Mouse (Mus musculus) kidney, adult 9 months (tissue): ENCODE data around the gene Fam166a.

Source experiments
- DNase-seq: peaks from one replicate; pipeline ENCODE4 v3.0.0; 2022

Gene Fam166a

DNA sequence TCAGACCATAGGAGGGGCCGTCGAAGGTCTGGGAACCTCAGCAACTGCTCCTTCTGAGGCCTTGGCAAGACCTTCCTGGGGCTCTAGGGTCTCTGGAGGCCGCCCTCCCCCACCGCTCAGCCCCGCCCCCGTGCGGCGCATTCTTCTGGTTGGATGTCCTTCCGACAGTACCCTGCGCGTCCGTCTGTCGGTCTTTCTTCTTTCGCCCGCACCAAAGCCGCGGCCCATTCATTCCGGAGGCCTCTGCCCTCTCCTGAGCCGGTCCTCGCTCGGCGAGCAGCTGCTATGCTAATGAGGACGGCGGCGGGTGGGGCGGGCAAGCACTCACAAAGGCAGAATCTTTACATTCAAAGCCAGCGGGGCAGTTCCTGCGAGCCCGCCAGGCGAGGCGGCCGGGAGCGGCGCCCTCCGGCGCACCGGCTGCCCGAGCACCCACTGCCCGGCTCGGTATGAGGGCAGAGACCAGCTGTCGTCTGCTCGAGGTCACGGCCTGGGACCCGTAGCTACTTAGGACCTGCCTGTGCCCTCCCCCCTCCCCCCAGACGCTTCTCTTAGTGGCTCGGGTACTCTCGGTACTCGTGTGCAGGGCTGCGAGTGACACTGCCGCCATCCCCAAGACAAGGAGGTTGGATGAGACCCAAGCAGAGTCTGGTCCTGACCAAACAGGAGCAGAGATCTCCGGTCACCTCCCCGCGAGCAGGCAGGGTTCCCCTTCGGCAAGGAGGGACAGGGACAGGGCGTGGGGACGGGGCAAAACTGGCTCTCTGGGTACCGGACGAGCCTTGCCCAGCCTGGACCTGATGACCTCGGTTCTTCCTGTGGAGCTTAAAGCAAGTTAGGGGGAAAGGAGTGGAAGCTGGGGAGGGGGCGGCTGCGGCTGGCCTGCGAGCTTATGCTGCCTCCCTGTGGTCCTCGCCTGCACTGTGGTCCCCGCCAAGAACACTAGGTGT lies 32.6 kb upstream of the Fam166a start:
- DNase-seq = no peak

DNA sequence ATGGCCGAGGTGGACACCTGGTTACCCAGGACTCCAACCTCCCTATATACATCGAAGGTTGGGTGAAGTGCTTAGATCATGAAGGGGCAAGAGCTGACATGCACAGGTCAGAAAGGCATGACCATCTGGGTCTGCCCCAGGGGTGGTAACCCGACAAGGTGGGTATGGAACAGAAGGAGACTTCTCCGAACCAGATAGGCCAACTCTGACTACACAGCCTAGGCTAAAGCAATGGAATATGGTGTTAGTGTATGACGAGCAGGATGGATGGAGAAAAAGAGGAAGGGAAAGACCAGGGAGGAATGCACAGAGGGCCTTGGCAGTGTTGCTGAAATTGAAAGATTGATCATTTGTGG lies 32.0 kb upstream of the Fam166a start:
- no peak for DNase-seq

DNA sequence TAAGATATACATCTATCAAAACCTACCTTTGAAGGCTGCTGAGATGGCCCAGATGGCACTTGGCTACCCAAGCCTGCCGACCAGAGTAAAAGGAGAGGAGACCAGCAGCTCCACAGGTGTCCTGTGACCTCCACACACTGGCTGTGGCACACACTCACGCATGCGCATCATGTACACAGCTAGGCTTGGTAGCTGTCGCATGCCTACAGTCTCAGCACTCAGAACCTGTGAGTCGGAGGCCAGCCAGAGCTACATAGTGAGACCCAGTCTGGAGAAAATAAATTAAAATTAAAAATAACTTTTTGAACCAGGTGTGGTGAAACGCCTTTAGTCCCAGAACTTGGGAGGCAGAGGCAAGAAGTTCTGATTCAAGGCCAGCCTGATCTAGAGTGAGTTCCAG lies 30.7 kb upstream of the Fam166a start:
- no peak for DNase-seq

DNA sequence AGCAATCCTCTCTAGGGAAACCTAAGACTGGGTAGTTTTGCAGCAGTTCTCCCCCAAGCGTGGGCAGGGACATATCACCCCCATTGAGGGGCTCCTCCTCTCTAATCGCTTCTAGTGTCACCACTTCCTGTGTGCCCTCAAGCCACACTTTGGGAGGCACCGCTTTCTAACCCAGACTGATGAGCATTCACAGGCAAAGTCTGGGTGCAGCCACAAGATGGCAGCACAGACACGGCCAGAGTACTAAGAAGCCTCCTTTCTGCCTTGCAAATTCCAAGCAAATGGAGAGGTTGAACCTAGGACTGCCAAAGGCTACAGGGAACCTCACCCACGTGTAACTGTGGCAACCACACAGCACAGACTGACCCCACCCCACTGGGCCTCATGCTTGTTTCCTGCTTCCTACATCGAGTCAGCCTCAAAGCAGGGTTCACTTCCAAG lies 25.2 kb upstream of the Fam166a start:
- DNase-seq = peak; percentile 93

DNA sequence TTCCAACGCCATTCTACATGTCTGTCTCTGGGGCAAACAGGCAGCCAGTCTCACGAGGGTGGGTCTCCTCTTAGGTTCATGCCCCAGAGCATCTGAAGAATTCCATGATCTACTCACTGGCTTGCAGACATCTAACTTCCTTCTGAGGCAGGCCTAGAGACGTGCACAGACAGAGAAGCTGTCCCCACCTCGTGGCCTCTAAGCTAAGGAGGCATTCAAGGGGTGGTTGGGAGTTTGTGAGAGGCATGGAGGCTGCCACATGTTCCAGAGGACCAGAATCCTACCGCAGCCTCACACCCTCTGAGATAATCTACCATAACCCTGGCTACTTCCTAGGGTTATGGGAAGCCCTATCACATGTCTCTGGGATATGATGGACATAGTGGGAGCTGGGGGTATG lies 24.5 kb upstream of the Fam166a start:
- DNase-seq = no peak

DNA sequence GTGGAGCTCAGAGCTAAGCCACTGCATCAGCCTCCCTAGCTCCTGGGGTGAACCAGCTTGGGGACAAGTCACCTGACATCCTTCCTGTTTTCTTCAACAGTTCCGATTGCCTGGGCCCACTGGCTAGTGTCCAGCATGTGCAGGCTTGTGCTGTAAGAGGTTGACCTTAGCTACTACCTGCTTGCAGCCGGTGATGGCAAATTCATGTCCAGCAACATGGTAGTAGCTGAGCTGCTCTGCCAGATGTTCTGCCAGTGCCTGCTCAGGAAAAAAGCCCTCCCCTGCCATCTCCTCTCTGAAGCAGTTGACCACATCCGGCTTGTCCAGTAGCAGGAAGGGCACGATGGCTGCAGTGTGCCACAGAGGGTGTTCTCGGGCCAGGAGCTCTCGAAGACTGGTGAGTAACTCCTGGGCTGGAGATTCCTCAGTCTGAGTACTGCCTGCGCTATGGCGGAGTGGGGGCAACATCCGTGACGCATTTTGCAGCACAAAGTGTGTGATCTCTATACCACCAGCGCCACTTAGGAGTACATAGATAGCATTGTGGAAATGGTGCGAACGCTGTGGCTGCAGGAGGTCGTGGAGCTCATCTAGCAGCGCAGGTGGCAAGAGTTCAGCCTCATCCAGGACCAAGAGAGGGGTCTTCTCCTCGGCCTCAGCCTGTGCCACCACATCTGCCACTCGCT lies 23.9 kb upstream of the Fam166a start:
- no peak for DNase-seq

DNA sequence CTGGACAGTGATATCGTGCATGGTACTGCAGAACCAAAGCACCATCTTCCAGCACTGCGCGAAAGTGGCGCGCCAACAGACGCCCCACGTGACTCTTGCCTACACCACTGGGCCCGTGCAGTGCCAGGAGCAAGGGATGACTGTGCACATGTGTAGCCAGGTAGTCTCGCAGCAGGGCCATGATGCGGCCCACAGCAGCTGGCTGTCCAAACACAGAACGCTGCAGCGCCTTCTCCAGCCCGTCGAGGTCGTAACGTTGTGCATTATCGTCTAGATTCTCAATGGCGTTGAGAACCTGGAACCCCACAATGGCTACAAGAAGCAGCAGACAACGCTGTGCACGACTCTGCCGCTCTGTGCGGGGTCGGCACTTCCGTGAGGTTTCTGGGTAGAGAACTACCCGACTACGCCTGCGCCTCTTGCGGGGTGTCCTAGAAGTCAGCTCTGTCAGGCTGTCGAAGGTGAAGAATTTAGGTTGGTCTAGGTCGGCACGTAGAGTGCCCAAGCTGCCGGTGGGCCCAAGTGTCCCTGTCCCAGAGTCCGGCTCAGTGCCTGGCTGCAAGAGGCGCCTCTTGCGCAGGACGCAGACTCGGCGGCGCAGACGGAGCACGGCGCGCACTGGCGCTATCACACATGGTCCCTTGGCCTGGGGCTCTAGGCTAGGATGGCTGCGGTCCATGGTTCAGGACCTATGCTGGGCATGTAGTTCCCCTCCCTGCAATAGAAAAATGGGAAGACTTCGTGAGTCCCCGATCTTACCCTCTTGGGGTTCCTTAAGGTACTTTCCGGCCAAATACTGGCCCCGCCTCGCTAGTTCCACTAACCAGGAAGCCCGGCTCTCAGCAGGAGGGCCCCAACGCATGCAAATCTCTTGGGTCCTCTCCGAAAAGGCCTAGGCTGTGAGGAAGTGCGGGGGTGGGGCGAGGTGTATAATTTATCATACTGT lies 23.1 kb upstream of the Fam166a start:
- peak; percentile 86 for DNase-seq

DNA sequence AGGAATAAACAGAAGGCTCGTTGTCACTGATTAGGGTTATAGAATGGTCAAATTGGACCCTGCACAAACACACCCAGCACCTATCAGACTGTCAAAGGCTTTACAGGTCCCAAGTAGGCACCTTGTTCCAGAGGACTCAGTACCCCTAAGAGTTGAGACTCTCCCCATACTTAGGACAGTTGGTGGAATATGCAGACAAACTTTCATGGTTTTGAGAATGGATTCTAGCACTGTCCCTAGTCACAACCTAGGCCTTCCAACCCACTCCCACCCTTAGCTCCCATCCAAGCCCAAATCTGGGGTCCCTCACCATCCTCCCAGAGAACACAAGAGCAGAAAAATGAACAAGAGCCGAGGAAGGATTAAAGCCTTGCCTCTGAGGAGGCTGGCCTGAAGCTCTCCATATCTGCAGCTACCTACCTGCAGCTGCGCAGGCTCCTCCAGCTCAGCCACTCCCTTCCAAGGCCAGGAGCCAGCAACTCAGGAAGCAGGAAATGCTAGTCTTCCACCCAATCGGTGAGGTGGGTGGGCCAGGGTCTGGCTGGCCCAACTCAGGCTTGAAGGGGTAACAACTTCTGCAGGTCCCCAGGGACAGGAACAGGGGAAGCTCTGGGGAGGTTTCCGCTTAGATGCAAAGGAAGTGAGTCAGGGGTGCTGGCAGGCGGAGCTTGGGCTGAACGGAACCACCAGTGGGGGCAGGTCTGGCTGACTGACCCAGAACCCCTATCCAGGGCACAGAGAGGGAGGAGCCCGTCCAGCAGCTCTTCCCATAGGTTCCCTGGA lies 22.2 kb upstream of the Fam166a start, which contains the start of gene Tor4a:
Tor4a (minus strand) TSS at position 715 of the 783 bp plus-strand sequence.
- peak; percentile 92 for DNase-seq

DNA sequence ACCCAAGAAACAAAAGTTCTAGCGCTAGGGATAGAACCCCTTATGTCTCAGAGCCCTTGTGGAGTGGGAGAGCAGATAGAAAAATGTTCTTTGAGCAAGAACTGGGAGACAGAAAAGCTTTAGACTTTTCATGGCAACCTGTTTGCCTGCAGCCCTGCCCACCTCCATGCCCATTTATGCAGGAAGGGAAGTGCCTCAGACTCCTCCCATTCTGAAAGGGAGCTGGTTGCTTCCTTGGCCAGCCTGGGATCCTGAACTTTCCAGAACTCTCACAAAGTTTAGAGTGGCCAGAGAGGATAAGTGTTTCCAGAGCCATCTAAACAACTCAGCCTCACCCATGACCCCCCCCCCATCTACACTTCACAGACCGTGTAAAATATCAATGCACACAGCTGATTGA lies 21.4 kb upstream of the Fam166a start:
- no peak for DNase-seq

DNA sequence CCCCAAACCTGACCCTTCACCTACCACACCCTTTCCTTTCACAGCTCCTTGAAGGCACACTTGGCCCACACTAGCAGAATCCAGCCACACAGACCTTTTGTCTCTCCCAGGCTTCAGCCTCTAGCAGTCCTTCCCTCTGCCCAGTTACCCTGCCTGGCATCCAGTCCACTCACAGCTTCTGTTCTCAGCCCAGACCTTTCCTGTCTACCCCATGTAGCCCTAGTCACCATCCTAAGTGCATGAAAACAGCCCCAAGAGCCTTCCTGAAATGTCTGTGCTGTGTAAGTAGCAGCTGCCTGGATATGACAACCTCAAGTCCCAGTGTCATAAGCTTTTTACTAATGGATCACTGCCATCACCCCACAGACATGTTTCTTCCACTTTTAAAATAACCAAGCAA lies 20.6 kb upstream of the Fam166a start:
- DNase-seq = no peak

DNA sequence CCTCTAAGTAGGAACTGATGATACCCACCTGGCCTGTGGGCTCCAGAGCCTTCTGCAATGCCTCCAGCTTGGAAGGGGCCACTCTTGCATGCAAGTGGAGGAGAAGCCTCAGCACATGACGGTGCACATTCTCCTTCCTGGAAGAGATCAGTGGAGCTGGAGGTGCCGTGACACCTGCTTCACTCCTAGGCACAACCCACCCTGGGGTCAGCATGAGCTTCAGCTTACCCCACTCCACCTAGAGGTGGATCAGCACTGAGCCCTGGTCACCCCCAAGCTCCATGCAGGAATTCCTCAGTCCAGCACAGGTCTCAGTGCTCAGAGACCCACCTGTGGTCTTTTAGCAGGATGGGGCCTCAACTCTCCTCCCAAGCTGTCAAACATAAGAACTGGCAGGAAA lies 17.9 kb upstream of the Fam166a start:
- no peak for DNase-seq

DNA sequence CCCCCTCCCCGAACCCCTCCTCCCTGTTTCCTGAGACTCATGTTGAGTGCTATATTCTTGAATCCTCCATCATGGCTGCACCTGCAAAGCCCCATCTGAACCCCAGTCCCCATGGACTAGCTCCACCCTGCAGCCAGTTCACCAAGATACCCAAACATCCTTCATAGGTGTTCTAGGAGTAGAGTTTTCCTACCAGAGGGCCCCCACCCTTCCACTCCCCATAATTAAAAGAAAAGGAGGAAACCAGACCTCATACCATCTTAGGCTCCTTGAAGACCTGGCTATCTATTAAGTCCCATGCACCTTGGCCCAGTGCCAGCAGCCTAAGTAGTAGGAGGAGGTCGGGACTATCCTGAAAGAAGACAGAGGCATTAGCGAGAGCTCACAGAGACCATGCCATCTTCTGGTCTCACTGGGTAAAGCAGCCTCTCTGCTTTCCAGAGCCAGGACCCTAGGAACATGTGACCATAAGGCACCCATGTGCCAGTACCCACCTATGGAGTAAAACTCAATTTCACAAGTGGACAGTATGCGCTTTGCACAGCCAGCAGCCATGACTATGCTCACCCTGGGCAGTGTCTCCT lies 14.8 kb upstream of the Fam166a start:
- no peak for DNase-seq

DNA sequence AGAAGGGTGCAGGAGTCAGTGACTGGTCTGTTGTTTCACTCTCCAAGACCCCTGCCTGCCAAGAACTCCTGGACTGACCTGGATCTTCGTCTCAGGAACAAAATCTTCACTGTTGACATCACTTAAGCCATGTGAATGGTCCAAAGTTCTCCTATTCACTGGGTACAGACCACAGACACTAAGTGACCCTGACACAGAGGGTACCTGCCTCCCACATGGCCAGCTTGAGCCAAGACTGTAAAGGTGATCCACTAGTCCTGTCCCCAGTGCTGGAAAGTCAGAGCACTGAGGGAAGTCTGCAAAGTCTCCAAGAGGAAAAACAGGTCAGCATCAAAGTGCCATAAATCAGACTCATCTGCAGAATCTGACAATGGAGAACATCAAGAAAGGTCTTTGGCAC lies 11.0 kb upstream of the Fam166a start:
- DNase-seq = peak; percentile 60

DNA sequence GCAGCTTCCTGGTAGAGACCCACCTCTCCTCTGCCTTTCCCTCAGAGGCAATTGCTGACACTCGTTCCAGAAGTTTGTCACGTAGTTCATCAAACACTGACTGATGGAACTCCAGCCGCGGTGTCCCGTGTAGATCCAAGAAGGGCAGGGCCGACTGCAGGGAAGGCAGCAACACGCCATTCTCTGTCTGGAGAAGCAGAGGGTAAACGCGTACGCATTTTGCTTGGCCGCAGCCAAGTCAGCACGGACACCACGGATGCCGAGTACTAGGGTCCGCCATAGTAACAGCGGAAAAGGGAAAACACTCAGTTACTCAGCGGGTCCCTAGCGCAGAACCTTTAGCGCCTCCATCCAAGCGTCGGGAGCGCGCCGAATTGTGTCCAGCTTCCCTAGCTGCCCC lies 7.9 kb upstream of the Fam166a start:
- DNase-seq = no peak

DNA sequence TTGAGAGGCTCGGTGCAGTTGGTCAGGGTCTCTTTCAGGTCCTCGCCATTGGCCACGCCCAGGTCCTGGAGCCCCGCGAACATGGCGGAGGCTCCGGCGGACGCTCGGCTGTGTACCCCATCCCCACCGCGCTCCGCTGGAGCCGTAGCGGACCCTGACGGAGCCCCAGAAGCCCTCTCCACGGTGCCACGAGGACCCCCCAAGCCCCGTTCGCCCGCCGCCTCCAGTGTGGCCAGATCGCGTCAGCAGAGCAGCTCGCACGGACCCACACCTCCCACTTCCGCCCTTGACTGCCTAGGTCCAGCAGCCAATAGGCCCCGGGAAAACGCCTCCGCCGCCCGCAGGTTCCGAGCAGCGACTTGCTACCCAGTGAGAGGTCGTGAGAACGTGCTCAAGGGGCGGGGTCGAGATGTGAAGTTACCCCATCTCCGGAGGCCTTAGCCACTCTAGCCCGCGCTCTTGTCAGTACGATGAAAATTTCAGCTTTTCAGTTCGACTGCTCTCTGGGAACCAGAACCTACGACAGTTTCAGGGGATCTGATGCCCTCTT lies 7.3 kb upstream of the Fam166a start, which contains the start of gene Nelfb:
Nelfb (minus strand) TSS at position 369 of the 550 bp plus-strand sequence.
- peak; percentile 91 for DNase-seq

DNA sequence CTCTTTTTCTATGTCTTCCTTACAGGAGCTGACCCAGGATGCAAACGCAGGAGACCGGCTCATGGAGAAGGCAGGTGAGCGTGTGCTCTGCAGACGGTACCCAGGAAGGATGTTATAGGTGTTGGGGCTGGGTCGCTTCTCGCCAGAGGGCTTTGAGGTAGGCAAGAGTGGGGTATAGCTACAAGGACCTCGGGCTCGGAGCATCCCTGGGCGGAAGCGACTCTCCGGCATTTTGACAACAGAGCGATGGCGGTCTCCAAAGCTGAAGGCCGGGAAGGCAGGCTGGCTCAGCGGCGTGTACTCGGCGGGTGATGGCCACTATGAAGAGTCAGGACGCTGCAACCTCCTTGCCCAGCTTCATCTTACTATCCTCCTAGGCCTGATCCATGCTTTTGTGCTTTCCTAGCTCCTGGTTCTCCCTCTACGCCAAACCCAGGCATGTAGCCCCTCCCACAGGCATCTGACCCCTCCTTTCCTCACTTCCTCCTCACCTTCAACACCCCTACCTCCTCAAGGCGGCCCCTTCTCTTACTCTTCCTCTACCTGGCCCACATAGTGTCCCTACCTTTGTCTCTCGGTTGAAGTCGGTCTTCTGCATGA lies 5.2 kb upstream of the Fam166a start:
- DNase-seq = no peak

DNA sequence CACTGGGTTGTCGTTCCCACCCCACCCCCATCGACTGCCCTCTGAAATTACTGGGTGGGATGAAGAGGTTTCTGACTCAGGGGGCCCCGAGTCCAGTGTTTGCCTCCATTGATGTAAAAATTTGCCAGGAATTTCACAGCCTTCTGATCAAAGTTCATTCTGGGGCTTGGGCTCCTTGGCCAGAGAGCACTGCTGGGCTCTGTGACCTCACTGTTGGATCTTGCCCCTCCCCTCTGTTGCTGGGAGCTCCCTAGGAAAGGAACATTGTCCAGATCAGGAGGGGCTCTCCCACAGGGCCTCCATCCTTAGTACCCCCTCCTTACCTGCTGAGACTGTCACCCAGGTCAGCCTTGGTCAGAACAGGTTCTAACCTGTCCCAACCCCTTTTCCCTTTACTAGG lies 4.1 kb upstream of the Fam166a start, which contains the start of gene Stpg3:
Stpg3 (minus strand) TSS at position 194 of the 400 bp plus-strand sequence.
- peak; percentile 84 for DNase-seq

DNA sequence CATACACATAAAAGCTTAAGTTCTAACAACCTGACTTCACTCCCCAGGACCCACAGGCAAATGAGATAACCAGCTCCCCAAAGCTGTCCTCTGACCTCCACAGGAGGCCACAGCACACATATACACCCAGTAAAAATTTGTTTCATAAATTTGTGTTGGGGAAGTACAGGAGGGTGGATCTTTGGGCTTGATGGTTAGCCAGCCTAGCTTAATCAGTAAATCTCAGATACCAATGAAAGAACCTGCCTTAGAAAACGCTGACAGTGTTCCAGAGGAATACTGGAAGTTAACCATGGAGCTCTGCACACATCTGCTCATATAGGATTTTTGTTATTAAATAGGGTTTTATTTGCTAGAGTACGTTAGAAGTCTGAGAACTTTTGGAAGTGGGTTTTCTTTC lies 879 bp upstream of the Fam166a start:
- peak; percentile 62 for DNase-seq

DNA sequence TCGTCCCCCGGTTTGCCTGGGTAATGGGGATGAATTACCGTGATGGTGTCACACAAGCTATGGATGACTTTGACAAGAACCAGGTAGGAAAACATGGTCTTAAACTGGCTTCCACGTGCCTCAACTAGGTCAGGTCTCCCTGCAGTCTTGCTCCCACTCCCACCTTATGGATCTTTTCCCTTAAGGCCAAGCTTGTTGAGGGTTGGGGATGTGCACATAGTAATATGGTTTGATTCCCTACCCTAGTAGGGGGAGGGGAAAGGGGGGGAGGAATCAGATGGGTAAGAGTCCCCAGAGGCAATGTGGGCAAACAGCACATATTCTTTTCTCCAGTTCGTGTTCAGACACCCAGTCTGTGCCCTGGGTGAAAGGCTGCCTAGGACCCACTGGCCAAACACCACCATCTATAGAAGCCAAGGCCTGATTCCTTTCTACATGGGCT lies 2.8 kb downstream of the Fam166a start:
- peak; percentile 12 for DNase-seq

DNA sequence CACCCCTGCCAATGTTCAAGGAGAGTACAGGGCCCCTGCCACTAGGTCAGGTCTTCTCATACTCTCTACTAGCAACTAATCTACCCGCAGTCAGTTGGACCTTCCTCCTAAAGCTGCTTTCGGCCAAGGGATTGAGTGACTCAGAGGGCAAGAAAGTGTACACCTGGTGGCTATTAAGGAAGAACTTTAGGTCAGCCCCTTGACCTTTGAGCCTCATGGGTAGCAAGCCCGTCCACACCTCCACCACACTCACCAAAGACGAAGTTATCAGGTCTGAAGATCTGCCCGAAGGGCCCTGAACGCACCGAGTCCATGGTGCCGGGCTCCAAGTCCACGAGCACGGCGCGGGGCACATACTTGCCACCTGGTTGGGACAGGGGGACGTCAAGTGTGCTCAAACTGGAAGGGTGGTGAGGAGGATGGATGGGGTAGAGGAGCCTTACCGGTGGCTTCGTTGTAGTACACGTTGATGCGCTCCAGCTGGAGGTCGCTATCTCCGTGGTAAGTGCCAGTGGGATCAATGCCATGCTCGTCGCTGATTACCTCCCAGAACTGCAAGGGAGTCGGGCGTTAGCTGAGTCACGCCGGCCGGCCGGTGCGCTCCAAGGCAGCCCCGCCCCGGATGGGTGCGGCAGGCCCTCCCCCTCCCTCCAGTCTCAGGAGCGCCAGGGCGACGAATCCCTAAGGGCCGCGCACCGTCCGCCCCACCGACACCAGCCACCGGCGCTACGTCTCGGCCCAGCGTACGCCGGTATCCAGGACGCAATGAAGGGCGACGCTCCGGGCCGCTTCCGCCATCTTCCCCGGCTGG lies 5.3 kb downstream of the Fam166a start:
- DNase-seq = peak; percentile 91
